Mouse (Mus musculus) stomach, embryonic 14.5 days (tissue): ENCODE measurements at regions not wholly inside any gene's neighbourhood (a gene's known extent, or its start where the extent isn't known, plus 50 kb on each side); places are given as distances from the start of the nearest gene placed in this dataset.

Experiments
- ATAC-seq: fragments of 200-750 bp; cut with Nextera tagmentation; 2 replicates; pipeline ENCODE4 v1.8.0; 2017; ENCODE audit warnings: low read depth, moderate TSS enrichment; ENCODE audit not compliant: insufficient number of reproducible peaks, insufficient read depth, low FRiP score
- H3K27ac ChIP-seq: fragments of 300-500 bp; sonication (generic); 2 replicates; pipeline ENCODE4 v1.5.1; 2014; ENCODE audit warnings: mild to moderate bottlenecking, low read length, moderate library complexity, mixed read lengths
- H3K27me3 ChIP-seq: fragments of 300-500 bp; sonication (generic); 2 replicates; pipeline ENCODE4 v1.6.1; 2014; ENCODE audit warnings: low read length, control low read depth, mixed read lengths; ENCODE audit not compliant: control insufficient read depth, insufficient read depth
- H3K36me3 ChIP-seq: fragments of 300-500 bp; sonication (generic); 2 replicates; pipeline ENCODE4 v1.6.1; 2014; ENCODE audit warnings: mild to moderate bottlenecking, control low read depth, low read length, moderate library complexity, mixed read lengths; ENCODE audit not compliant: control insufficient read depth, insufficient read depth
- H3K4me1 ChIP-seq: fragments of 300-500 bp; sonication (generic); 2 replicates; pipeline ENCODE4 v1.6.1; 2014; ENCODE audit warnings: low read length, control low read depth, mixed read lengths; ENCODE audit not compliant: control insufficient read depth, insufficient read depth
- H3K4me2 ChIP-seq: fragments of 300-500 bp; sonication (generic); replicated peaks from 2 replicates; pipeline ENCODE4 v1.6.1; 2014; ENCODE audit warnings: low read depth, low read length, control low read depth
- H3K4me3 ChIP-seq: fragments of 300-500 bp; sonication (generic); 2 replicates; pipeline ENCODE4 v1.5.1; 2014; ENCODE audit warnings: low read depth, low read length, control low read depth
- H3K9ac ChIP-seq: fragments of 300-500 bp; sonication (generic); replicated peaks from 2 replicates; pipeline ENCODE4 v1.6.1; 2014; ENCODE audit warnings: low read depth, mild to moderate bottlenecking, control low read depth, low read length, moderate library complexity, mixed read lengths
- H3K9me3 ChIP-seq: fragments of 300-500 bp; sonication (generic); 2 replicates; pipeline ENCODE4 v1.6.1; 2016; ENCODE audit warnings: low read depth, low read length, control low read depth; ENCODE audit not compliant: control insufficient read depth
- WGBS: fragments of 180-500 bp; shearing (Covaris S2); extraction: QIAGEN DNeasy Blood & Tissue Kit; methylation state at CpG from one replicate; pipeline ENCODE4 v1.1.7; 2014; 5-methylcytosine and 5-hydroxymethylcytosine counted together

DNA sequence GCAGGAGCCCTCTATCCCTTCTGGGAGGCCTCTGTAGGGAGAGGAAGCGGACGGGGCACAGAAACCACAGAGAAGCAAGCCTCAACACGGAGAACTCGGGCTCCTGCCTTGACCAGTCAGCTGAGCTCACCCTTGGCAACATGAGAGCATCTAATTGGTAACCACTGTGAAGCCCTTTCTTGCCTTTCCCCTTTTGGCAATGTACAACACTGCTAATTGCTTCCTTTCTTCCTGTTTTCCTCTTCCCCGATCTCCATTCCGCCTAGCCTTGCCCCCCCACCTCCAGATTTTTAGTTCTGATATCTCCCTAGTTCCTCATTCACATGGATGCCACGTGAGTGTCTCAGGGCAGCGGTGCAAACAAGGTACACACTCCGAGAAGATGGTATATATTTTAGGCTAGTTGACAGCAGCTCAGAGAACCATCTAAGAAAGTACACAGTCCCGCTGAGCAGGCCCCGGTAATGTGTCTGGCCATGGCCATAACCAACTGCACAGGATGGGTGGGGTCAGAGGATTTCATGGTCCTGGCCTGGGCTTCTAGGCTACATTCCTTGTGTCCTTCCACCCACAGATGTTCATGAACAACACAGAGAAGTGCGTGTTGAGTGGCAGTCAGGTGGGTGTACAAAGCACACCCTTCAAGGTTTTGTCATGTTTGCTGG is 103.4 kb downstream of the Cxcl12 start:
- Histone ChIP-seq H3K36me3 (no peaks in the 10 kb centered on the region), H3K4me1 (no peaks in the 10 kb centered on the region), H3K27ac (no peak overlapping the region), H3K4me2 (no peak overlapping the region), H3K27me3 (no peaks in the 10 kb centered on the region), H3K4me3 (no peak overlapping the region), H3K9me3 (no peaks in the 10 kb centered on the region), H3K9ac (no peak overlapping the region)
- no peak for ATAC-seq
- 78% methylated on average over 12 of the region's 12 CpGs for WGBS

- 69% methylated on average over 9 of the region's 9 CpGs for WGBS
- H3K9me3 ChIP-seq = no peaks in the 10 kb centered on the region
- no peaks in the 10 kb centered on the region for H3K27me3 ChIP-seq
- no peak overlapping the region for H3K27ac ChIP-seq
- H3K36me3 ChIP-seq = no peaks in the 10 kb centered on the region
- H3K9ac ChIP-seq = no peak overlapping the region
- no peak overlapping the region for H3K4me2 ChIP-seq
- ATAC-seq = no peak
- H3K4me1 ChIP-seq = no peaks in the 10 kb centered on the region
- no peak overlapping the region for H3K4me3 ChIP-seq
Observed at GRCm38 (mm10) chr6:117272227-117272955, 104.1 kb downstream of the Cxcl12 start.

DNA sequence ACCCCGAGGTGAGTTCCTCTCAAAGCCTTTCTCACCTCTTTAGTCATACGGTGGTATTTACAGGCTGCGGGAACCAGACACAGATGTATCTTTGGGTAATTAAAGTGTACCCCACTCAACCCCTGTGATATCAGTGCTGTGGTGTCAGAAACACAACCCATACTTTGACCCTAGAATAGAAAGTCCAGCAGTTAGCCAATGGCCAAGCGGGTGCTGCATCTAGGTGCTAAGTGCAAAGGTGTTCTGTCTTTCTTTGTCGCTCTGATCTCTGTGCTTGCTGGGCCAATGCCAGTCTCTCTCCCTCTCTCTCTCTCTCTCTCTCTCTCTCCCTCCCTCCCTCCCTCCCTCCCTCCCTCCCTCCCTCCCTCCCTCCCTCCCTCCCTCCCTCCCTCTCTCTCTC is 107.6 kb downstream of the Cxcl12 start:
- no peak for ATAC-seq
- H3K4me3 ChIP-seq = no peak overlapping the region
- no peaks in the 10 kb centered on the region for H3K27me3 ChIP-seq
- no peaks in the 10 kb centered on the region for H3K4me1 ChIP-seq
- H3K9me3 ChIP-seq = no peaks in the 10 kb centered on the region
- H3K9ac ChIP-seq = no peak overlapping the region
- WGBS = 89% methylated on average over 5 of the region's 5 CpGs
- no peak overlapping the region for H3K27ac ChIP-seq
- H3K4me2 ChIP-seq = no peak overlapping the region
- H3K36me3 ChIP-seq = no peaks in the 10 kb centered on the region

DNA sequence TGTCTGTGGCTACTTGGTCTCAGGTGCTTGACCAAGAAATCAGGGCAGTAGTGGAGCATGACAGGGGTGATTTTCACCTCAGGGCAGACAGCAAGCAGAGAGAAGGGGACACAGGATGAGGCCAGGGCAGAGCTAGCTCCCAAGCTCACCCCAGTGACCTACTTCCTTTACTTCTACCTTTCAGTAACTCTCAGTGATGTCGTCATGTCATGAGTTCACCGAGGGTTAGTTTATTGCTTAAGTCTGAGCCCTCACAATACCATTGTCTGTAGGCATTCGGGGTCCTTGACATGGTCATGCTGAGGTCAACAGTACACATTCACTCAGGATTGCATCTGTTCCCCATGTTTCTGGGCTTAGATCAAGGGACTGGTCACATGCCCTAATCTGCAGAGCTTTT is 108.5 kb downstream of the Cxcl12 start:
- WGBS = 73% methylated on average over 3 of the region's 3 CpGs
- no peaks in the 10 kb centered on the region for H3K27me3 ChIP-seq
- no peak overlapping the region for H3K9ac ChIP-seq
- no peak overlapping the region for H3K4me2 ChIP-seq
- ATAC-seq = no peak
- H3K4me1 ChIP-seq = no peaks in the 10 kb centered on the region
- no peak overlapping the region for H3K27ac ChIP-seq
- H3K4me3 ChIP-seq = no peak overlapping the region
- no peaks in the 10 kb centered on the region for H3K9me3 ChIP-seq
- H3K36me3 ChIP-seq = no peaks in the 10 kb centered on the region

GRCm38 (mm10) chr6:117279297-117279696 is 111.0 kb downstream of the Cxcl12 start:
- Histone ChIP-seq H3K4me3 (no peak overlapping the region), H3K36me3 (no peaks in the 10 kb centered on the region), H3K4me2 (no peak overlapping the region), H3K27me3 (no peaks in the 10 kb centered on the region), H3K9ac (no peak overlapping the region), H3K27ac (no peak overlapping the region), H3K9me3 (no peaks in the 10 kb centered on the region), H3K4me1 (no peaks in the 10 kb centered on the region)
- ATAC-seq = no peak

- Histone ChIP-seq H3K9ac (no peak overlapping the region), H3K4me2 (no peak overlapping the region), H3K4me1 (no peaks in the 10 kb centered on the region), H3K9me3 (no peaks in the 10 kb centered on the region), H3K4me3 (no peak overlapping the region), H3K27ac (no peak overlapping the region), H3K36me3 (no peaks in the 10 kb centered on the region), H3K27me3 (no peaks in the 10 kb centered on the region)
- ATAC-seq = no peak
- 47% methylated on average over 14 of the region's 14 CpGs for WGBS
Observed at GRCm38 (mm10) chr6:117279786-117280411, 111.6 kb downstream of the Cxcl12 start.

DNA sequence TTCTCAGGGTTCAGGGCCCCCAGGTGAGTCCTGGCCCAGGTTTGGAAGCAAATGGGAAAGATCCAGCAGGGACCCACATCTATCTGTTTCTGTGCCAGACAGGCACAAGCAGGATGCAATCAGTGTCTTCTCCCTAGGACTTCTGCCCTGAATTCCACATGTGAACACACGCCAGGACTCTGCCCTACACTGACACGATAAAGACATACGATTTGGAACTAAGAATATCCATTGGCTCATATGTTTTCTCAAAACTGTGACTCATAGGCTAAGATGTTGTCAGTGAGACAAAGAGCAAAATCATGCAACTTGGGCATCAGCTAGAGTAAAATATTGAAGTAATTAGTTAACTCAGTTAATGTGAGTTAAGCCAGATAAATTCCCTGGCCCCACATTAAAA is 112.6 kb downstream of the Cxcl12 start:
- WGBS = 85% methylated on average over 3 of the region's 3 CpGs
- ATAC-seq = no peak
- no peaks in the 10 kb centered on the region for H3K9me3 ChIP-seq

GRCm38 (mm10) chr6:117283616-117284015 is 115.3 kb downstream of the Cxcl12 start:
- no peaks in the 10 kb centered on the region for H3K9me3 ChIP-seq
- no peak for ATAC-seq
- no peak overlapping the region for H3K27ac ChIP-seq
- WGBS = 76% methylated on average over 3 of the region's 3 CpGs
- H3K4me3 ChIP-seq = no peak overlapping the region
- no peaks in the 10 kb centered on the region for H3K36me3 ChIP-seq
- H3K27me3 ChIP-seq = no peaks in the 10 kb centered on the region
- H3K4me1 ChIP-seq = no peaks in the 10 kb centered on the region
- no peak overlapping the region for H3K9ac ChIP-seq
- no peak overlapping the region for H3K4me2 ChIP-seq

More for the DNA sequence above, 112.6 kb downstream of the Cxcl12 start:
- no peak overlapping the region for H3K27ac ChIP-seq
- H3K27me3 ChIP-seq = no peaks in the 10 kb centered on the region
- no peaks in the 10 kb centered on the region for H3K36me3 ChIP-seq
- no peak overlapping the region for H3K4me2 ChIP-seq
- no peak overlapping the region for H3K9ac ChIP-seq
- no peak overlapping the region for H3K4me3 ChIP-seq
- no peaks in the 10 kb centered on the region for H3K4me1 ChIP-seq
